Mouse (Mus musculus) kidney, adult 2 months (tissue): ENCODE measurements around the gene Mib2. TPM values are rescaled to one million over a fixed set of nuclear protein-coding genes. Genes with fewer than 3 reads are reported as not detected.

ENCODE experiments used
- DNase-seq: peaks from one replicate; pipeline ENCODE4 v3.0.0; 2021
- H3K27ac ChIP-seq: fragments of 200-500 bp; 2 replicates; pipeline ENCODE4 v1.5.1; 2012; ENCODE audit warnings: low read depth, low read length, control low read depth, inconsistent platforms; ENCODE audit not compliant: insufficient read depth
- H3K27me3 ChIP-seq: fragments of 200-500 bp; replicated peaks from 2 replicates; pipeline ENCODE4 v1.6.1; 2012; ENCODE audit warnings: mild to moderate bottlenecking, moderate library complexity, low read length, inconsistent platforms; ENCODE audit not compliant: control insufficient read depth, insufficient read depth
- H3K36me3 ChIP-seq: fragments of 200-500 bp; 2 replicates; pipeline ENCODE4 v1.6.1; 2012; ENCODE audit warnings: mild to moderate bottlenecking, moderate library complexity, low read length, inconsistent platforms; ENCODE audit not compliant: control insufficient read depth, insufficient read depth
- H3K4me1 ChIP-seq: fragments of 200-500 bp; 2 replicates; pipeline ENCODE4 v1.6.1; 2011; ENCODE audit warnings: low read length; ENCODE audit not compliant: control insufficient read depth, insufficient read depth
- H3K4me3 ChIP-seq: fragments of 200-500 bp; 2 replicates; pipeline ENCODE4 v1.5.1; 2011; ENCODE audit warnings: mild to moderate bottlenecking, low read depth, low read length, control low read depth; ENCODE audit not compliant: insufficient read depth
- CTCF ChIP-seq: fragments of 200-500 bp; conservative IDR thresholded peaks from 2 replicates; pipeline ENCODE4 v1.5.1; 2011; ENCODE audit warnings: low read depth, mild to moderate bottlenecking, control low read depth, low read length, moderate library complexity, mixed read lengths; ENCODE audit not compliant: insufficient read depth, insufficient read length
- POLR2A ChIP-seq: fragments of 200-500 bp; IDR thresholded peaks from one replicate; pipeline ENCODE4 v1.6.1; 2011; ENCODE audit warnings: low read depth, low read length, control low read depth
- WGBS: fragments of 180-500 bp; shearing (Covaris S2); methylation state at CpG from one replicate; pipeline ENCODE4 v1.1.7; 2018; 5-methylcytosine and 5-hydroxymethylcytosine counted together
- polyA plus RNA-seq: library from polyadenylated mRNA; depleted of rRNA; stranded (reverse); fragments of >200 nt; gene quantifications from 2 replicates; pipeline ENCODE4 v1.2.3, GENCODE M21; 2012; rRNA removed

Gene Mib2
- polyA plus RNA-seq, 1 experiment = 57.7 TPM

DNA sequence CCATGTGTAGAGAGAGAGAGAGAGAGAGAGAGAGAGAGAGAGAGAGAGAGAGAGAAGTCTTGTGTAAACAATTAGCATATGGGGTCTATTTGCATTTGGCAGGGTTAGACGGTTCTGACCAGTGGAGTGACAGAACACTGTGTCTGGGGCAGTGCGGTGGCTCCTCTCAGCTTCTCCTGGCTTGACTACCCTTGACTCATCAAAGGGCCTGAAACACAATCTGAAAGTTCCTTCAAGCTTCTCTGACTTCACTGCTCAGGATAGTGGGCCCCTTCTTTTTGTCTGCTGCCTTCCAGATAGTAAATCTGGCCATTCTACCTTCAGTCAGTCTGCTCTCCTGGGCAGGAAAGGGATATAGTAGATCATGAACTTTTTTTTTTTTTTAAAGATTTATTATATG, 62.2 kb downstream of the Mib2 start:
- WGBS = 44% methylated on average over 2 of the region's 2 CpGs
- Histone ChIP-seq H3K27me3 (no peaks in the 10 kb centered on the region), H3K4me3 (no peak overlapping the region), H3K36me3 (no peaks in the 10 kb centered on the region; the same call in 1 of the 2 replicates), H3K27ac (no peak overlapping the region), H3K4me1 (0 out of 2 replicates have a peak, but pooled peaks cover 4% of the 10 kb centered on the region)
- TF ChIP-seq CTCF (no peak), POLR2A (no peak)
- DNase-seq = no peak

DNA sequence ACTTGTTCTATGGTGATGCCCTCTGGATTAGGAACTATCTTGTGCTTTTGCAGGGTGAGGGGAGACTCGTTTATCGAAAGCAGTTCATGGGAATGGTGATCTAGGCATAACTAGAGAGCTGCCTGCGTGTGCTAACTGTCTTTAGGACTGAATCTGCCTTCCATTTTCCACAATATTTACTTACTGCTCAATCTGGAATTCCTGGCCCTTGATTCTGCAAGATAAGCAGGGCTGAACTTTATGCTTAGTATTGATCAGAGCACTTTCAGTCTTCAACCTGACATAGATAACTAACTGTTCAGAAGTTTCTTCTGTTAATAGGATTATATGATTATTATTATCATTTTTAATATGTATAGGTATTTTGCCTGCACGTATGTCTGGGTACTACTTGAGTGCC, 63.9 kb downstream of the Mib2 start:
- no peak overlapping the region for H3K27ac ChIP-seq
- no peak for DNase-seq

More for the DNA sequence above, 63.9 kb downstream of the Mib2 start:
- WGBS = 91% methylated on average over 4 of the region's 4 CpGs
- 0 out of 2 replicates have a peak, but pooled peaks cover 4% of the 10 kb centered on the region for H3K4me1 ChIP-seq
- TF ChIP-seq CTCF (no peak), POLR2A (no peak)
- H3K27me3 ChIP-seq = no peaks in the 10 kb centered on the region
- H3K4me3 ChIP-seq = no peak overlapping the region
- no peaks in the 10 kb centered on the region; the same call in 1 of the 2 replicates for H3K36me3 ChIP-seq

Other genes starting within 250 kb of the Mib2 start
- 14.7 and 15.7 TPM in 2 replicates for gene Tmem52, start 200.1 kb downstream of the Mib2 start, polyA plus RNA-seq
- 399 and 462 TPM in 2 replicates for gene Gnb1, start 177.8 kb downstream of the Mib2 start, polyA plus RNA-seq
- 141 and 153 TPM in 2 replicates for gene Nadk, start 106.8 kb downstream of the Mib2 start, polyA plus RNA-seq
- gene Slc35e2, start 67.8 kb downstream of the Mib2 start, polyA plus RNA-seq = 7.5 and 7.9 TPM in 2 replicates
- gene Cdk11b, start 44.3 kb downstream of the Mib2 start, polyA plus RNA-seq = 19.2 and 24.8 TPM in 2 replicates
- gene Gm10563, start 23.8 kb downstream of the Mib2 start, polyA plus RNA-seq = not detected in 2 replicates
- gene Mmp23, start 15.8 kb downstream of the Mib2 start, polyA plus RNA-seq = 22.4 and 28.0 TPM in 2 replicates
- 9.8 and 10.6 TPM in 2 replicates for gene Fndc10, start 25.1 kb upstream of the Mib2 start, polyA plus RNA-seq
- 81.9 and 101 TPM in 2 replicates for gene Ssu72, start 35.6 kb upstream of the Mib2 start, polyA plus RNA-seq
- gene Tmem240, start 65.6 kb upstream of the Mib2 start, polyA plus RNA-seq = 0.67 TPM in 2 replicates
- 130 and 145 TPM in 2 replicates for gene Atad3a, start 91.9 kb upstream of the Mib2 start, polyA plus RNA-seq
- 21.8 and 27.2 TPM in 2 replicates for gene Vwa1, start 105.5 kb upstream of the Mib2 start, polyA plus RNA-seq
- 1.8 and 2.4 TPM in 2 replicates for gene Tmem88b, start 116.7 kb upstream of the Mib2 start, polyA plus RNA-seq
- gene Ankrd65, start 121.2 kb upstream of the Mib2 start, polyA plus RNA-seq = 2.8 and 3.2 TPM in 2 replicates
- gene Mrpl20, start 133.7 kb upstream of the Mib2 start, polyA plus RNA-seq = 83.1 and 91.1 TPM in 2 replicates
- gene Ccnl2, start 143.3 kb upstream of the Mib2 start, polyA plus RNA-seq = 54.1 and 56.8 TPM in 2 replicates
- 164 and 195 TPM in 2 replicates for gene Aurkaip1, start 162.1 kb upstream of the Mib2 start, polyA plus RNA-seq
- gene Mxra8, start 170.5 kb upstream of the Mib2 start, polyA plus RNA-seq = 98.0 and 115 TPM in 2 replicates
- 123 and 174 TPM in 2 replicates for gene Dvl1, start 178.2 kb upstream of the Mib2 start, polyA plus RNA-seq
- gene Tas1r3, start 194.2 kb upstream of the Mib2 start, polyA plus RNA-seq = 0.64 and 0.72 TPM in 2 replicates
- 46.2 and 53.1 TPM in 2 replicates for gene Cptp, start 200.2 kb upstream of the Mib2 start, polyA plus RNA-seq
- 26.0 and 28.9 TPM in 2 replicates for gene Ints11, start 200.3 kb upstream of the Mib2 start, polyA plus RNA-seq
- 27.3 and 34.1 TPM in 2 replicates for gene Pusl1, start 222.6 kb upstream of the Mib2 start, polyA plus RNA-seq
- 14.6 and 18.3 TPM in 2 replicates for gene Acap3, start 222.6 kb upstream of the Mib2 start, polyA plus RNA-seq